Mouse (Mus musculus) cerebellum, adult (tissue): ENCODE measurements around the gene RPS10-NUDT3.

ENCODE experiments used
- ATAC-seq: cut with Nextera tagmentation; 2 replicates; pipeline ENCODE4 v1.9.2; 2017; ENCODE audit warnings: mild to moderate bottlenecking, moderate library complexity, mixed read lengths; ENCODE audit not compliant: insufficient number of reproducible peaks, low FRiP score, low TSS enrichment

The RPS10-NUDT3 gene

GRCm38 (mm10) chr17:27634871-27635574 lies at the start of gene RPS10-NUDT3:
Gene RPS10-NUDT3 (minus strand): TSS chr17:27635222.
- ATAC-seq, result peak; percentile 78

- no peak for ATAC-seq
Observed at GRCm38 (mm10) chr17:27678924-27679813, 44.1 kb upstream of the RPS10-NUDT3 start.

DNA sequence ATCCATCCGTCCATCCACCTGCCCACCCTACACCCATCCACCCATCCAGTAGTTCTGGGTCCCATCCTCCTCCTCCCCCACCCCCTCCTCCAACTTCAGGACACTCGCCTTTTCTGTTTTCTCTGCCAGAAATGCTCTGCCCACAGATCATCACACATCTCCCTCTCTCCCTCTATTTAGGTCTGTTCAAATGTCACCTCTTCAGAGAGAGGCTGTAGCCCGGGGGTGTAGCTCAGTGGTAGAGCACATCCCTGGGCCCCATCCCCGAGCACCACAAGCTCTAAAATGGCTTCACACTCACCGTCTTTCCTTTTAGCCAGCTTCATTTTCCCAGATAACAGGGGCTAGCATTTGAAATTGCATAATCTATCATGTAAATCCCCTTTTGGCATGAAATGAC lies 42.7 kb upstream of the RPS10-NUDT3 start:
- no peak for ATAC-seq

GRCm38 (mm10) chr17:27676270-27676669 lies 41.2 kb upstream of the RPS10-NUDT3 start:
- no peak for ATAC-seq

DNA sequence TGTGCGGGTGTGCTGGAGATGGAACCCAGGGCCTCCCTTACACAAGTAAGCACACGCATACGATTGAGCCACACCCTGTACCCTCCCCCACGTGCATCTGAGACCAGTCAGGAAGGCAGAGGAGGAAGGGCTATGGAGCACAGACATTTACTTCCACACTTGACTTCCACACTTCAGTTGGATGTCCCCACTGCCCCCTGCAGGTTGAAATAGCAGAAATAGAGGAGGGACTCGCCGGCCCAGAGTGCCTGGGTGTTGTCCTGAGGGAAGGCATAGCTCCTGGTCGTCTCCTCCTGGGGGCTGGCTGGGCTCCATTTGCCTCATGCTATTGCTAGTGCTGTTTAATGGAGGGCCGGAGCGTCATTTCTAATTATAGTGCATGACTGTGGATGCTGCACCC lies 40.4 kb upstream of the RPS10-NUDT3 start:
- ATAC-seq, result no peak

GRCm38 (mm10) chr17:27673945-27674344 lies 38.9 kb upstream of the RPS10-NUDT3 start:
- no peak for ATAC-seq

GRCm38 (mm10) chr17:27671720-27672119 lies 36.7 kb upstream of the RPS10-NUDT3 start:
- no peak for ATAC-seq

GRCm38 (mm10) chr17:27658767-27659166 lies 23.7 kb upstream of the RPS10-NUDT3 start:
- no peak for ATAC-seq

GRCm38 (mm10) chr17:27657123-27657522 lies 22.1 kb upstream of the RPS10-NUDT3 start:
- 0 out of 2 replicates have a peak, but pooled peaks have one; percentile 34 for ATAC-seq

- ATAC-seq, result no peak
Observed at GRCm38 (mm10) chr17:27656414-27656813, 21.4 kb upstream of the RPS10-NUDT3 start.

- ATAC-seq, result no peak
Observed at GRCm38 (mm10) chr17:27656011-27656399, 21.0 kb upstream of the RPS10-NUDT3 start.

DNA sequence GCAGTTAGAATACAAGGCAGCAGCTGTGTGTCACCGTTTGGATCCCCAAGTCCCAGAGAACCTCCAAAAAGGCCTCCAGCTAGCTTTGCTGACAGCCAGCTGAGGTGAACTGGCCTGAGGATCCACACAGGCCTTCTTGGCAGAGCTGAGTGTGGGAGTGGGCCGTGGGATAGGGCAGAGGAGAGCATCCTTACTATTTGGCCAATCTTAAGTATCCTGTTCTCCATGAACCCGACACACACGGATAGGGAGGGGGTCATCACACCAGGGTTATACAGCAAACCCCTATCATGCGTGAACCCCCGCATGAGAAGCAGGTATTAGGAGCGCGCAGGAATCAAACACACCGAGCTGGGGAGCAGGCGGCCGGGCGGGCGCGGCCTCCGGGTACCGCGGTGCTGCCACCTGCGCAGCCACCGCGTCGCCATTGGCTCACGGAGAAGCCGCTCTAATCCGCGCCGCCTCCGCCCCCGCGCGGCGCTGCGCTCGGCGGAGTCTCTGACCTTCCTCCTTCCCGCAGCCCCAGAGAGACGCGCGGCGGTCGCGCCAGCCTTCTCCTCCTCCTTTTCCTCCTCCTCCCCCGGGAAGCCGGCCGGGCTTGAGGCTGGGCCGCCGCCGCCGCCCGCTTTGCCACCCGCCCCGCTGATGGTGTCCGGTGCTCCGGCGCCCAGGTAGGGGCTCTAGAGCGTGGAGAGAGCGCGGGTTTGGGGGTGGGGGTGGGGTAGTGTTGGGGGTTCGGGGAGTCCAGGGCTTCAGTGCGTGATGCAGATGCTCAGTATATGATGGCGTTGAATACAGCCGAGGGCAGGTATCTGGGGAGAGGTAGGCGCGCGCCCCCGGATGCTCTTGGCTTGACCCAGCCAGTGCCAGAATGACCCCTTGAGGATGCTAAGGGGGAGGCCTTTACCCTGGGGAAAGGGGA lies 20.3 kb upstream of the RPS10-NUDT3 start, which contains the start of gene Pacsin1:
Pacsin1 (plus strand) TSS at position 421 of the 922 bp plus-strand sequence.
- peak; percentile 76; the same call in 1 of the 2 replicates for ATAC-seq

GRCm38 (mm10) chr17:27653253-27653959 lies 18.4 kb upstream of the RPS10-NUDT3 start:
- no peak for ATAC-seq

- no peak for ATAC-seq
Observed at GRCm38 (mm10) chr17:27652046-27652790, 17.2 kb upstream of the RPS10-NUDT3 start.

DNA sequence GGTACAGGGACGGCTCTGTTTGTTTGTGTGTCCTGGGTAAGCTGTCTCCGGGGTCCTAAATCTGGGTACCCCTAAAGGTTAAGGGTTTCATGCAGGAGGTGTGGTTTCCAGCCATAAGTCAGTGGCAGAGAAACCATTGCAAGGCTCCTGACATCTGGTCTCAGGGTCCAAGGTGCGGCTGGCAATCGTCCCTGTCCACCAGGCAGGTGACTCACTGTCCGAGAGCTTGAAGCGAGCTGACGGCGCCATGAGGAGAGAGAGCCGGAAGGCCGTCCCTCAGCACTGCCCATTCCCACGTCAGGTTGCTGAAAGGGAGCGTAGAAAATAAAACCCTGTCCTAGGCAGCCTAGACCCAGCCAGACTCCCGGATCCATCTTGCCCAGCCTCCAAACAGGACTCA lies 15.6 kb upstream of the RPS10-NUDT3 start:
- no peak for ATAC-seq

DNA sequence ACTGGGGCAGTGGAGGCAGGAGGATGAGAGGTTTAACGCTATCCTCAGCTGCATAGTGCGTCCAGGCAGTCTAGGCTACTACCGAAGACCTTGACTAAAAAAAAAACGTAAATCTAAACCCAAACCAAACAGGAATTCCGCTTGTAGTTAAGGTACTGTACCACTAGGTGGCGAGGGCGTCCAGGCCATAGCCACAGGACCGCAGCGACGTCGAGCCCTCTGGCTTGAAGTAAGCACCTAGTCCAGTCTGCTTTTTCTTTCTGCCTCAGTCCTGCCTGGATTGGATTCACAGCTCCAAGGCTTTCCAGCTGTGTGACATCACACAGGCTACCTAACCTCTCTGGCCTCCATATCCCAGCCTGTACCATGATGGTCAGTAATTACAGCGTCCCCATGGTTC lies 15.1 kb upstream of the RPS10-NUDT3 start:
- peak; percentile 54; the same call in 1 of the 2 replicates for ATAC-seq

- no peak for ATAC-seq
Observed at GRCm38 (mm10) chr17:27645807-27646206, 10.8 kb upstream of the RPS10-NUDT3 start.

DNA sequence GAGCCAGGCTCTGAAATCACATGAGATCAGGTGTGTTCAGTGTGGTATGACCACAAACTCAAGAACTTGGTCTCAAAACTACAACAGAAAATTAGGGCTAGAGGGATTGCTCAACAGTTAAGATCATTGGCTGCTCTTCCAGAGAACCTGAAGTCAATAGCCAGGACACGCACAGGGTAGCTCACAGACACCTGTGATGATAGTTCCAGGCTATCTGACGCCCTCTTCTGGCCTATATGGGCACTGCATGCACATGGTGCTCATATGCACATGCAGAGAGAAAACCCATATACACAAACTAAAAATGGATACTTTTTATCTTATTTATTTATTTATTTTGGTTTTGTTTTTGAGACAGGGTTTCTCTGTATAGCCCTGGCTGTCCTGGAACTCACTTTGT lies 9.6 kb upstream of the RPS10-NUDT3 start:
- no peak for ATAC-seq

- ATAC-seq, result no peak
Observed at GRCm38 (mm10) chr17:27643756-27644155, 8.7 kb upstream of the RPS10-NUDT3 start.
